1 mouse cellular context compared by ENCODE assay signal in the genomic region with DNA sequence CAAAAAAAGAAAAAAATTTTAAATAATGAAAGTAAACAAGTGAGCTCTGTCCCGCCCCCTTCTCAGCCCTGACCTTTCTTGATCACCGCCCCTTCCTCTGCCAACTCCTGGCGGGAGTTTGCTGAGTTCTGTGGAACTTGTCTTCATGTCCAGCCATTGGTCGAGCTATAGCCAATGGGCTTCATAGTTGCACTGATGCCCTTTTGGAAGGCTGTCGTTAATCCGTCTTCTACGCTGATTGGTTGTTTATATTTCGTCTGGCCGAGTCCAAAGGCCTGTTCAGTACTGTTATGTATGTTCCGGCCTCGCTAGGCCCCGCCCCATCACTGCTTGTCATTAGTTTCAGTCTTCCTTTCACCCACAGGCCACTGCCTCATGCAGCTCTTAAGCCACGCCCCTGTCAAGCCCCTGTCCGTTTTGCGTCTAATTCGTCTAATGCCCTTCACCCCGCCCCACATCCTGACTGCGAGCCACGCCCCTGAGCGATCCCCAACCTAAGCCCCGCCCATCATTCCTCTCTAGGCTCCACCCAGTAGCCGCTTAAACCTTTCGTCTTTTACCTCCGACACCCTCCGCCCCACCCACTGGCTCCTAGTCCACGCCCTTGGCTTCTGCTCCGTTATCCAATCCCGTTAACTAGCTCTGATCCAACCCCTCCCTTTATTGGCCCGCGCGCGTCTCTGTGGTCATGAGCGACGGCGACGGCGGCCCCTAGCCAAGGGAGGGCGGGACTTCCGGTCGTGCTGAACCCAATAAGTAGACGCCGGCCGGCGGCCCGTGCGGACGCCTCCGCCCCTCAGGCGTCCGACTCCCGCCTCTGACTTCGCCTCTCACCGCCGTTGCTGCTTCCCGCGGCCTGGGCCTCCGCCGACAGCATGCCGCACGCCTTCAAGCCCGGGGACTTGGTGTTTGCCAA.
TF ChIP-seq lines count a peak whose summit lies in the region.

A gene (plus strand): TSS at position 755 of the 916 bp plus-strand sequence.

TF ChIP-seq in CH12.LX, 34 proteins besides CTCF, POLR2A, EP300 and RAD21 (continued from another document):
- TF ChIP-seq SIN3A (IDR thresholded peaks at IDR 0.05; ENCODE audit: low read length) (peak; percentile 81; the same call in 1 of the 2 replicates), NELFE (IDR thresholded peaks at IDR 0.05; ENCODE audit: low read depth, low read length) (peak; percentile 94), E2F4 (IDR thresholded peaks at IDR 0.05; ENCODE audit: insufficient replicate concordance, low read depth, low read length) (peak; percentile 98), USF2 (conservative IDR thresholded peaks at IDR 0.05; ENCODE audit: low read depth, low read length) (no peak), TBP (conservative IDR thresholded peaks at IDR 0.05; ENCODE audit: low read depth, low read length) (peak; percentile 85; the same call in 1 of the 2 replicates), HCFC1 (IDR thresholded peaks at IDR 0.05; ENCODE audit: low read depth, low read length) (peak; percentile 73), MYC (IDR thresholded peaks at IDR 0.05; ENCODE audit: low read depth, low read length) (peak; percentile 58; the same call in 1 of the 2 replicates), ELF1 (IDR thresholded peaks at IDR 0.05; ENCODE audit: low read depth, low read length) (peak; percentile 70), IRF4 (IDR thresholded peaks at IDR 0.05; ENCODE audit: low read depth, low read length) (no peak), TCF12 (IDR thresholded peaks at IDR 0.05; ENCODE audit: low read depth, low read length) (no peak; the same call in 1 of the 2 replicates), MAFK (IDR thresholded peaks at IDR 0.05; ENCODE audit: insufficient replicate concordance, low read length) (no peak), CHD2 (IDR thresholded peaks at IDR 0.05; ENCODE audit: low read length) (peak; percentile 92), USF1 (IDR thresholded peaks at IDR 0.05; ENCODE audit: low read depth, low read length) (no peak), SMC3 (IDR thresholded peaks at IDR 0.05; ENCODE audit: low read depth, low read length) (no peak), JUND (conservative IDR thresholded peaks at IDR 0.05; ENCODE audit: low read depth, low read length) (no peak), ETS1 (conservative IDR thresholded peaks at IDR 0.05; ENCODE audit: low read depth, low read length) (no peak), MXI1 (IDR thresholded peaks at IDR 0.05; ENCODE audit: low read depth, low read length) (peak; percentile 85), PAX5 (IDR thresholded peaks at IDR 0.05; ENCODE audit: low read length) (no peak), NRF1 (IDR thresholded peaks at IDR 0.05; ENCODE audit: low read depth, low read length) (peak; percentile 56), GABPA (IDR thresholded peaks at IDR 0.05; ENCODE audit: insufficient replicate concordance, low read depth, low read length) (no peak), ZMIZ1 (IDR thresholded peaks at IDR 0.05; ENCODE audit: low read depth, low read length) (peak; percentile 78), MAZ (IDR thresholded peaks at IDR 0.05; ENCODE audit: low read depth, low read length) (peak; percentile 17), ZC3H11A (IDR thresholded peaks at IDR 0.05; ENCODE audit: low read depth, low read length) (no peak)
